Mouse (Mus musculus): ENCODE measurements around the gene Mast3.
"Not testable (repeated sequence)": the region's sequence is repeated elsewhere in the genome, so short reads cannot be mapped to it uniquely, and the experiment has no call there.

Gene Mast3

DNA sequence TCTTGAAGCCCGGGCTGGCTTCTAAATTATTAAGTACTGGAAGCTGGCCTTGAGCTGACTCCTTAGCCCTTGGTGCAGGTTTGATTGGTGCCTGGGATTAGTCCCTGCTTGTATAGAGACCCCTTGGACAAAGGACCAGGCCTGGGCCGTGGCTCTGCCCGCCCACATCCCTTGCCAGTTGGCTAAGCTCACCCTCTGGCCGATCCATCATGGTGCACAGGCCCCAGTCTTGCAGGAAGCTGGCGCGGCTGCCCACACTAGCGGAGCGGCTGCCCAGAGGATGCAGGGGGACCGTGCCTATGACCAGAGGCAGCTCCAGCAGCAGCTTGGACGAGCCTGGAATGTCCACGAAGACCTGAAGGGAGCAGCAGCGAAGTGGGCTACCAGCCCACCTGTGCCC lies 31.8 kb upstream of the Mast3 start:
- DNase-seq (ENCODE audit: extremely low read depth, insufficient read length, low spot score): no peak

DNA sequence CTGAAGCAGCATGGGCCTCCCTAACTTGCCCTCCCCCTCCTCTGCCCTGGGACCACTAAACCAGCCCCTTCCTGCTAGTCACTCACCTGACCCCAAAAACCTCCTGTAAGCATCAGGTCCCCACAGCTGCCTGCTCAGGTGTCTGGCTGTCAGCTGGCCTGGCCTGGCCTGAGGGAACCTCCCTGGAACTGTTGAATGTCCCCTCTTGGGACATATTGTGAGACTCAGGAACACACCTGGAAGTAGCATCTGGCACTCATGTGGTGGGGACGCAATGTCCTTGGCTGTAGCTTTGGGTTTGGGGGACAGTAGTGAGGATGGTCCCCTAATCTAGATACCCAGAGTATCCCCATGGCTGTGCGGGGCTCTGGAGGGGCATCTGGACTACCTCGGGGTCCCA lies 29.2 kb upstream of the Mast3 start:
- no peak for DNase-seq (ENCODE audit: extremely low read depth, insufficient read length, low spot score)

DNA sequence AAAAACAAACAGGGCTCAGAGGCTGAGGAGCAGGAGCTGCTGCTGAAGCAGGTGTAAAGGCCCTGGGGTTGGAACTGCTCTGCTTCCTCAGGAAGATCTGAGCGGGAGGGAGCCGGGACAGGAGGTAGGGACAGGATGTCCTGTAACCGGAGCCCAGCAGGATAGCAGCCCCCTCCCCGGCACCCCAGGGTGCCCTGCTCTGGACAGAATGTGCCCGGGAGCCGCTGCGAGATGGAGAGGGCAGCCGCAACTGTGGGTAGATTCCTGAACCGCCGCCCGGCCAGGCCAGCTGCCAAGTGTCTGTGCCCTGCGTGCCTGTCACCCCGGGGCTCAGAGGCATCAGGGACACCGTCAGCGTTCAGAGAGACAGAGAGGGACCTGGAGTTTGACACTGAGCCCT lies 28.7 kb upstream of the Mast3 start:
- peak; percentile 77 for DNase-seq (ENCODE audit: extremely low read depth, insufficient read length, low spot score)

DNA sequence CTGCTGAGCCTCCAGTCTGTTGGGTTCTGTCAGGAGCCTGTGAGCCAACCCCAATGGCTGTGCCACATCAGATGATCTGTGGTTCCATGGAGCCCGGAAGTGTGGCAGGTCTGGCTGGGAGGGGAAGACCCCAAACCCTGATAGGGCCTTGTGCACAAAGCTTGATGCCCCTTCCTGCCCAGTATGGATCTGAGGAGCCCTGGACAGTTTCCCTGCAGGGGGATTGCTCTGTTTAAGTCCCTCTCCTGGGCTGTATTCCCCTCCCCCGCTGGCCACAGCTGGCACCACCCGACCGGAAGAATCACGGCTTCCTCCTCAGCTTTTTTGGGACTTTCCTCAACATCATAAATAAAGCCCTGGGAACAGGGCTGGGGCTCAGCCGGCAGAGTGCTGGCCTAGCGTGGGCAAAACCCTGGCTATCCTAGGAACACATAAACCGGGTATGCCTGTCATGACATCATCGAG lies 28.2 kb upstream of the Mast3 start:
- DNase-seq (ENCODE audit: extremely low read depth, insufficient read length, low spot score): peak; percentile 73

DNA sequence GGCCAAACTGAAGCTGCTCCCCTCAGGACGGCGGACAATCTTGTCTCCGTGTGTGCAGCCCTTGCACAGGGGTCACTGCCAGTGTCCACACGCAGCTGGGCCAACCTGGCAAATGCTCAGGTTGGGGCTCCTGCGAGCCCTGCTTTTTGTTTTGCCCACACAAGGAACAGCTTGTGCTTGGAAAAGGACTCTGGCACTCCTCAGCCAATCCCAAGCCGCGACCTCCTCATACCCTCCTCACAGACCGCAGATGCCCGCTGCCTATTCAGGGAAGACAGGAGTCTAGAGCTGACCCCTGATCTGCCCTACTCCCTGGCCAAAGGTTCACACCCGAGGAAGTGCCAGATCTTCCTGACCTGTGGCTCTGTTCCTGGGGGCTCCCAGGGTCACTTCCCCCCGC lies 27.5 kb upstream of the Mast3 start:
- no peak for DNase-seq (ENCODE audit: extremely low read depth, insufficient read length, low spot score)

DNA sequence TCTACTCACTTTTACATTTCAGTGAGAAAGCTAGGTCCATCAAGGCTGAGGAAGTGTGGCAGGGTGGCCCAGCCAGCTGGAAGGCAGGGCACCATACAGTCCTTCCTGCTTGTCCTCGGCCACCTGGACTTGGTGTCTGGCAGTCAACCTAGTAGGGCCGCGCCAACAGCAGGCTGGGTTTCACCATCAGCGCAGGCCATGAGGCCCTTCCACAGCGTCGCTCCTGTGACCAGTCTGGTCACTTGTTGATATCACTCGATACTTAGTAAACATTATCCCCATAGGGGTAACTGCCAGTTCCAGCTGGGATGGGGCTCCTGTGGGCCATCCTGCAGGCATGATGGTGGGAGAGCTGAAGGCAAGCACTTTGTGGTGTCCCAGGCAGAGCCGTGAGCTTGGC lies 26.7 kb upstream of the Mast3 start:
- no peak for DNase-seq (ENCODE audit: extremely low read depth, insufficient read length, low spot score)

DNA sequence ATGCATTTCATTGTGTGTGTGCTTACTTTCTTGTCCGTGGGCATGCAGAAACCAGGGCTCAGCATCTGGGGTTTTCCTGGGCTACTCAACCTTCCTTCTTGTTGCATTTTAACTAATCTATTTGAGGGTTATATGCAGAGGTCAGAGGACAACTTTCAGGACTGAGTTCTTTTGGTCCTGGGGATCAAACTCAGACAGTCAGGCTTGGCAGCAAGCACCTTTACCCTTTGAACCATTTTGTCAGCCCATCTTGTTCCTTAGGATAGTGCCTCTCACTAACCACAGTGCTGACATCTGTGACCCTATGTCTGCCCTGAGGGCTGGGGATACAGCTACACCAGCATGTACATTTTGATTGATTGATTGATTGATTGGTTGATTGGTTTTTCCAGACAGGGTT lies 22.9 kb upstream of the Mast3 start:
- no peak for DNase-seq (ENCODE audit: extremely low read depth, insufficient read length, low spot score)

DNA sequence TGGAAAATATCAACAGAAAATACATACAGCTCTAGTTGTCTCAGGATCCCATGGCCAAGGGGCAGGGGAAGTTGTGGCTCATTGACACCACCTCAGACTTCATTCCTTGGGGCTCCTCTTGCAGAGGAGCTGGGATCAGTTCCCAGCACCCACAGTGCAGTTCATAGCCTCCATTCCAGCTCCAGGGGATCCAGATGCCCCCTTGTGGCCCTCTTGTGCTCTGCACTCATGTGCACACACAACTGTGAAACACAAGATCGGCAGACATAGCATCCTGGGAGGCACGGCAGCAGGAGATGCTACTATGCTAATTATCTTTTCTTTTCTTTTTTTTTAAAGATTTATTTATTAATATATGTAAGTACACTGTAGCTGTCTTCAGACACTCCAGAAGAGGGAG lies 22.2 kb upstream of the Mast3 start:
- no peak for DNase-seq (ENCODE audit: extremely low read depth, insufficient read length, low spot score)

DNA sequence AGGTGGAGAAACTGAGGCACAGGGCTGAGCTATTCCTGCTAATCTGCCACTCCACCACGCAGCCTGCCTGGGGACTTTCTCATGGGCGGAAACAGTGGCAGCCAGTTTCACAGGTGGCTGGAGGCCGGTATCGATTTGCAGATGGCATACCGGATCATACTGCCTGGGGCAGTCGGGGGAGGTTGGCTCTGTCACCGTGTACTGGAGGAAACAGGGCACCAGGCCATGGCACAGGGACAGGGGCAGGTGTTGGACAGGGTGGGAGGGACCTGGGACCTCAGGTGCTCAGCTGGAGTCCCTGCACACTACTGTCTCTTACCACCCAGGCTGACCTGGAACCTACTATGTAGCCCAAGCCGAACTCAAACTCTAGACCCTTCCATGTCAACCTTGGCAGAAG lies 21.0 kb upstream of the Mast3 start:
- no peak for DNase-seq (ENCODE audit: extremely low read depth, insufficient read length, low spot score)

DNA sequence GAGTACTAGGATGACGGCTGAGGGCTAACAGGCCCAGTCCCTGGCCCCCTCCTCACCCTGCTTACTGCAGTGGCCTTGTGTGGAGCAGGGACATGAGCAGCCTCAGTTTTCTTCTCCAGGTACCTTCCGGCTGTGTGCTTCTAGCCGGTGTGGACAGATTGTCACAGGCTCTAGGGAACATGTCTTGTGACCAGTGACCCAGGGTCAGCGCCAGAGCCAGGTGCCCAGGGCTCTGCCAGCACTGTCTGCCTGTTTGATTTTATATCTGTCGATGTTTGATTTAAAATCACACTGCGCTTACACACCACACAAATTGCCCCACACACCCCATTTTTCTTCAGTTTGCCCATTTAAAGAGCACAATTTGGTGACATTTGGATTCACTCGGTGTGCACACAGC lies 18.9 kb upstream of the Mast3 start:
- DNase-seq (ENCODE audit: extremely low read depth, insufficient read length, low spot score): no peak

DNA sequence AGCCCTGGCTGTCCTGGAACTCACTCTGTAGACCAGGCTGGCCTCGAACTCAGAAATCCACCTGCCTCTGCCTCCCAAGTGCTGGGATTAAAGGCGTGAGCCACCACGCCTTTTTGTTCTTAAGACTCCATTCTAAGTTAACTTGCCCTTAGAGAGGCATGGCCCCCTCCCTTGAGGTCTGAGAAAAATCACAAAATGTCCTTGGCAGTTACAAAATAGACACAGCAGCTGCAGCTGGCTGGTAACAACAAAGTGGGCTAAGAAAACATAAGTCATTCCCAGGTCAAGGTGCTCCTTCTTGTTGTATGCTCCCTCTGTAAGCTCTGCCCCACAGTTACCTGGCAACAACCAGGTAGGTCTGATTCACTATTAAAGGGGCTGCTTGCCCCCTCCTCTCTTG lies 17.7 kb upstream of the Mast3 start:
- DNase-seq (ENCODE audit: extremely low read depth, insufficient read length, low spot score): not testable (repeated sequence)

DNA sequence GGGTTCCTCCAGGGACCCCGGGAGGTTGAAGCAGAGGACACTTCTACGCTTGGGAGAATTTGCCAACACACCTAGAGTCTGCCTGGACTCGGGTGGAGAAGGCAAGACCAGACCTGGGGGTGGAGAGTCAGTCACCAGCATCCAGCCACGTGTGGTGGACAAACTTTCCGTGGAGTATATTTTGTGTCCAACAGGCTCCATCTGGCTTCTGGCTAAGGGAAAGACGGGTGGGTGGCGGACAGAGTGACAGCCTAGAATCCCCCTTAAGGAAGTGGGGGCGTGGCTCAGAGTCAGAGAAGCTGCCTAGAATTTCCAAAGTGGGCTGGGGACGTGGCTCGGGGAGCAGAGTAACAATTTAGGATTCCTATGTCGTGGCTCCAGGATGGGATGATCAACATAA lies 17.1 kb upstream of the Mast3 start:
- no peak for DNase-seq (ENCODE audit: extremely low read depth, insufficient read length, low spot score)

DNA sequence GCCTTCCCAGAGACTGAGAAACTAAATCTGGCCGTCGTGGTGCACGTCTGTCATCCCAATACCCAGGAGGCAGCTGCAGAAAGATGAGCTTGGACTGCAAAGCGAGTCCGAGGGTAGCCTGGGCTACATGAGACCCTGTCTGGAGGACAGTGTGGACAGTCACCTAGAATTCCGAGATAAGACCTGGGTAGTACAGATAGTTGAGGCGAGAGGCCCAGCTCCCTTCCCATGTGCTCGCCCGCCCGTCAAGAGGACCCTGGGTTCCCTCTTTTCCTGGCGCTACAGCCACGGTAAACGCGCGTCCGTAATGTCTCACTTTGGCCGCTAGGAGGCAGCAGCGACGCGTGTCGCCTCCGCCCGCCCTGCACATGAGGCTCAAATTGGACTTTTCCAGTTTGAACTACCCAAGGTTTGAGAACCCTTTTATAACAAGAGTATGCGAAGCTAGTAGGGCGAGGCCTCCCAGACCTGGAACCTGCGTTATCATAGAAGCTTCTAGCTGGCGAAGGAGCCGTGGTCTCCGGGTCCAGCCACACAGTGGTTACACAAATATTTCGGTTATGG lies 16.6 kb upstream of the Mast3 start:
- DNase-seq (ENCODE audit: extremely low read depth, insufficient read length, low spot score): peak; percentile 64

DNA sequence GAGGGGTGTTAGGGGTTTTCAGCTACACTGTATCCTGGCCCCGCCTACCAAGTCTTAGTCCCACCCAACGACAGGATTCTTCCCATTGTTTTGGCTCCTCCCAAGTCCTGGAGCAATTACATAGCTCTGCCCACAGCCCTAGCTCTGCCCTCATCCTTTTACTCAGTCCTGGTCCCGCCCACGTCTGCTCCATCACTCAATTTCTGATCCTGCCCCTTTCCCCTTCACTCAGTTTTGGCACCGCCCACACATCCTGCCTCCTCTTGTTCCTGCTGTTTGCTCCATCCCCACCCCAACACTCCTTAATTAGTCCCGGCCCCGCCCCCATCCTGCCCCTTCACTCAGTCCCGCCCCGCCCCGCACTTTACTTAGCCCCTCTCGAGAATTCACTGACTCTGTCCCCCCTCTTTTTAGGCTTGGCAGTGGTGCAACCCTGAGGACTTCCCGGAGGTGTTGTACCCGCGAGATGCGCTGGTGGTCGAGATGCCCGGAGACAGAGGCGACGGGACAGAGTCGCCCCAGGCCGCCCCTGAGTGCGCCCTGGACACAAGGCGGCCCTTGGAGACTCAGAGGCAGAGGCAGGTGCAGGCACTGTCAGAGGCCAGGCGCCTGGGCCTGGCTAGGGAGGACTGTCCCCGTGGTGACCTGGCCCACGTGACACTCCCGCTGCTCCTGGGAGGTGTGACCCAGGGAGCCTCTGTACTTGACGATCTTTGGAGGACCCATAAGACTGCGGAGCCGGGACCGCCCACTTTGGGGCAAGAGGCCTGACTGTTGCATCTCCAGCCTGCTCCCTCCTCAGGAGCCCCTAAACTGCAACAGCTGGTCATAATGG lies 15.5 kb upstream of the Mast3 start:
- DNase-seq (ENCODE audit: extremely low read depth, insufficient read length, low spot score): peak; percentile 62

DNA sequence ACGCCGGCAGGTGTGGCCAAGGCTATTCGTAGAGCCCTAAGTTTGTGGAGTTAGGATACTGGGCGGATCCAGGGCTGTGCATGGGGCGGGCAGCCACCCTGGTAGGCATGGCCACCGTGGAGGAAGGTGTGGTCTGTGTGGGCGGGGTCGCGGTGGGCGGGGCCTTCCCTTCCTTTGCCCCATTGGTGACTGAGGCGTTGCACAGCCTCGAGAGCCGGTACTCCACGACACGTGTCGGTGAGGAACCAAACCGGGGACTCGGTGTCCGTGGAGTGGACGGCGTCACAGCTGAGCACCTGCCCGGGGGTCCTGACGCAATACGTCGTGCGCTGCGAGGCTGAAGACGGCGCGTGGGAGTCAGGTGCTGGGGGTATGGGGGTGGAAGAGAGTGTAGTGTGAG lies 11.8 kb upstream of the Mast3 start:
- DNase-seq (ENCODE audit: extremely low read depth, insufficient read length, low spot score): peak; percentile 86

DNA sequence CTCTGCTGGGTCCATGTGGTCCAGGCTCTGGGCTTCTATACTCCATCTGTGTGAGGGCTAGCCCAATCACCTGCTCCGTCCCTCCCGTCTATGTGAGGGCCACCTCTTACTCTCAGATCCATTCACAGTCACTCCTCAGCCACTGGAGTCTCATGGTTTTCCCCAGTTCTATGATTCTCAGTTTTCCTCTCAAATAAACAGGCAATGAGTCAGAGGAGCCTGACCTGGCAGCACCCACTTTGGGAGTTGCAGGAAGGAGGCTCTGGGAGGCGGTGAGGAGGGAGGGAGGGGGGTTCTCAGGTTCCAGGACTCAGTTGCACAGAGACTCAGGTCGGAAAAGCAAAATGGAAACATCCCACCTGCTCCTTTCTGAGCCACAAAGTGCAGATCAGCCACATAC lies 8.0 kb upstream of the Mast3 start:
- peak; percentile 57 for DNase-seq (ENCODE audit: extremely low read depth, insufficient read length, low spot score)

DNA sequence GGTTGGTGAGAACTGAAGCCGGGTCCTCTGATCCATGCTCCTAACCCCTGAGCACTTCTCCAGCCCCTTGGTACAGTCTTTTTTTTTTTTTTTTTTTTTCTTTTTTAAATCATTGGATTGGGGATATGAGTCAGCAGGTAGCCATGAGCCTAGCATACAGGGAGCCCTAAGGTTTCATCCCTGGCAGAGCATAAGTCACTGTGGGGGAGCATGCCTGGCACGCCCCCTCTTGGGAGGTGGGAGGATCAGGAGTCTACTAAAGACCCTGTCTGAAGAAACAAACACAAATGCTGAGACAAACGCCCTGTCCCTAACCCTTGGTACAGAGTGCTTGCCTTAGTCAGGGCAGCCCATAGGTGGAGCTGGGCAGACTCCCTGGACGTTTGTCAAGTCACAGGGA lies 7.2 kb upstream of the Mast3 start:
- peak; percentile 69 for DNase-seq (ENCODE audit: extremely low read depth, insufficient read length, low spot score)

DNA sequence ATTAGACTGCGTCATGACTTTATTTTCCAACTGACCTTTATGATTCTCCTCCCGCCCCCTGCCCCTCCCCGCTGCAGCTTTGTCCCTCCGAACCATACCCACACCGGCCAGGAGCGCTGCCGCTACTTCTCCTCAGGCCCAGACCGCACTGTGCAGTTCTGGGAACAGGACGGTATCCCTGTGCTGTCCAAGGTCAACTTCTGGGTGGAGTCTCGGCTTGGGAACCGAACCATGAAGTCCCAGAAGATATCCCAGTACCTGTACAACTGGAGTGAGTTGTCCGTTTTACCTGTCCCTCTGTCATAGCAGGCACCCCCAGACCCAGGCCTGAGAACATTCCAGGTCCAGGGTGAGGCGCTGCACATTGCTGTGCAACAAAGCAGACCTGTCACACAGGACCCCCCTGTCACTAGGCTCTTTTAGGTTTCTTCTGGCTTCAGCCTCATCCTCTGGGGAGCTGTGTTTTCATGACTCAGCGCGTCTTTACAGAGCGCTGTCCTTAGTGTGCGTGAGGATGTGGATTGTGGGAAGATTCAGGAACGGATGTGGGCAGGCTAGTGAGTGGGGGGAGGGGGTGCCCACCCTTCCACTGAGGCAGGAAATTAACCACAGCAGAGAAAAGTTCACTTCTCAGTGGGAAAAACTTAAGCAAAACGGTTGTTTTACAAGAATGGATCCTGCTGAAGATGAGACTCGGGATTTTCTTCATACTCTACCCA lies 6.3 kb upstream of the Mast3 start:
- DNase-seq (ENCODE audit: extremely low read depth, insufficient read length, low spot score): peak; percentile 82

DNA sequence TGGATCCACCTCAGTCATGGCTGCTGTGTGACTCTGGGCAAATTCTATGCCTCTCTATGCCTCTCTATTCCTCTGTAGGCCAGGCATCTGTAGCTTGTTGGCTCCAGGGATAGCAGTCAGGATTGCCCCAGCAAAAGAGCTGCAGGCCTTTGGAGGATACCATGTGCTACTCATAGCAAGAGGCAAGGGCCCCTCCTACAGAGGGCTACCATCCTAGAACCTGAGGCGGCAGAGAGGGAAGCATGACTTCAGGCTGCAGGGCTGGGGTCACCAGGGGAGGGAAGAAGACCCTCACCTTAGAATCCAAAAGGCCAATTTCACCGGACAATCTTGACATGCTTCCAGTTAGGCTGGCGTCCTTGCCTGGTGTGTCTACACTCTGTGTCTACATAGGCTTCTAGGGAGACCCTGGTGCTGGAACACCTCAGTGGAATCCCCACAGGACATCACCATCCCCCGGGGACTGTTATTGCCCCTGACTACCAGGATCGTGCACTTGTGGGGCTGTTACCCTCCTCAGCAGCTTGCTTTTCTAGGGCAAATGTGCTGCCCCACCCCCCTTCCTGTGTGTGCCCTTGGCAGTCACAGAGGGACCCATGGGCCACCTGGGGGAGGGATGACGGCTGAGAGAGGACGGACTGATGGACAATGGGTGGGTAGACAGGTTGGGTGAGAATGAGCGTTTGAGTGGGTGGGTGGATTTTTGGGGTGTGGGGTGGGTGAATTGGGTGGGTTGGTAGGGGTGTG lies 4.3 kb upstream of the Mast3 start:
- no peak for DNase-seq (ENCODE audit: extremely low read depth, insufficient read length, low spot score)

DNA sequence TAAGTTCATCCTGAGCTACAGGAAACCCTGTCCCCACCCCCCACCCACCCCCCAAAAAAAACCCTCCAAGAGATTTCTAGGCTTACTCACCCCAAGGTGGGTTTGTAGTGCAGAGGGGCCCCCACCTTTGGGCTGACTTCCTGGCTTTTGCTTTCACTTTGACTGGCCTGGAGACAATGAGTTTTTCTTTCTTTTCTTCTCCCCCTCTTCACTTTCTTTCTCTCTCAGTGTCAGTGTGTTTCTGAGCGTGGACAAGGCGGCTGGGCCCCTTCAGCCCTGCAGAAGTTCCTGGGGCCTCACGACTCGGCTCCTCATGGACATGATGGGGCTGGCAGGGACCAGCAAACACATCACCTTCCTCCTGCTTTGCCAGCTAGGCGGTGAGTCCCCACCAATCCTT lies 3.4 kb upstream of the Mast3 start, which contains the start of gene Il12rb1:
Il12rb1 (plus strand) TSS at position 211 of the 400 bp plus-strand sequence.
- no peak for DNase-seq (ENCODE audit: extremely low read depth, insufficient read length, low spot score)

DNA sequence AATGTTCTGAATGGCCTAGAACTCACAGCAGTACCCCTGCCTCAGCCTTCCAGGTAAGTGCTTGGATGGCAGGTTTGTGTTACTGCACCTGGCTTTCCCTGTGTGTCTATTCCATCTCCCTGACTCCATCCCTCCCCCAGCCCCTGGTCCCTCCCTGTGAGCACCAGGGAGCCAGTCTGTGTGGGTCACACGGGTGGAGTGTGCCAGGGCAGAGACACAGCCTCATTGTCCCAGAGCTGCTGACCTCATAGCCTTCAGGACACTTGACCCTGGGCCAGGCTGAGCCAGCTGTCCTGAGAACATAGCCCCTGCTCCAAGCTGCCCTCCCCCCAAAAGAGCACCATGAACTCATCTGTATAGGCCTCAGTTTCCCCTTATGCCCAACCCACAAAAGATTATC lies 2.5 kb upstream of the Mast3 start:
- no peak for DNase-seq (ENCODE audit: extremely low read depth, insufficient read length, low spot score)

Measured in 3134 (cell line).